Mouse (Mus musculus): ENCODE data around the gene Runx1.

- TF ChIP-seq CTCF (IDR thresholded peaks at IDR 0.05; ENCODE audit: low read depth) (no peak), EP300 (optimal IDR thresholded peaks at IDR 0.05) (no peak)
Observed at GRCm38 (mm10) chr16:92726870-92727269, 99.1 kb downstream of the Runx1 start.

Data from stomach, postnatal 0 days (tissue).